Comparison of ENCODE assay signal across 10 mouse cellular contexts in genomic region chr10:59896211-59896610, GRCm38 (mm10). TPM values are rescaled to one million over a fixed set of nuclear protein-coding genes. Genes with fewer than 3 reads are reported as not detected.
DNase-seq lines count a peak whose midpoint lies in the region; ATAC-seq lines count a peak whose summit lies in the region.
"Had no signal": no experiment of that assay in that cellular context is flagged by ENCODE, and none has a peak within 500 bp of the region (broad histone marks: within the 10 kb centered on the region; RNA-seq: fewer than 3 reads in every experiment).

No protein-coding gene starts in this region.

- H3K9me3 ChIP-seq in limb, embryonic 15.5 days = no peaks in the 10 kb centered on the region
- H3K9me3 ChIP-seq: intestine, embryonic 15.5 days; stomach, embryonic 15.5 days had no signal

- peak; percentile 91 for DNase-seq in heart, adult 11 months
- DNase-seq in heart, postnatal 36 days = no peak
- DNase-seq in thymus, postnatal 4 days = peak; percentile 41
- no peak for DNase-seq in thymus, adult 18-20 months
- no peak for DNase-seq in right cerebral cortex, postnatal 14 days
- DNase-seq in adrenal gland, adult 18-20 months (ENCODE audit: low spot score in 2 of 2) = no peak
- DNase-seq in urinary bladder, postnatal 14 days (ENCODE audit: low spot score) = no peak

- H3K36me3 ChIP-seq in limb, embryonic 15.5 days = peaks cover 67% of the 10 kb centered on the region

- H3K4me3 ChIP-seq in limb, embryonic 15.5 days = no peak overlapping the region
- H3K4me3 ChIP-seq: intestine, embryonic 15.5 days; stomach, embryonic 15.5 days had no signal

- H3K4me1 ChIP-seq in limb, embryonic 15.5 days = peaks cover 60% of the 10 kb centered on the region

- 100% methylated on average over 4 of the region's 4 CpGs for WGBS in limb, embryonic 15.5 days

- H3K9ac ChIP-seq in limb, embryonic 15.5 days = no peak overlapping the region
- H3K9ac ChIP-seq: intestine, embryonic 15.5 days; stomach, embryonic 15.5 days had no signal

- intact Hi-C loops in heart, postnatal 36 days (cut with DNase I) = no loop called here

- no peak for ATAC-seq in limb, embryonic 15.5 days (ENCODE audit: insufficient number of reproducible peaks, low FRiP score, low TSS enrichment, low read depth)
- ATAC-seq: intestine, embryonic 15.5 days had no signal

- H3K27me3 ChIP-seq in limb, embryonic 15.5 days = no peaks in the 10 kb centered on the region
- H3K27me3 ChIP-seq: intestine, embryonic 15.5 days; stomach, embryonic 15.5 days had no signal

- H3K4me2 ChIP-seq in limb, embryonic 15.5 days = no peak overlapping the region
- H3K4me2 ChIP-seq: intestine, embryonic 15.5 days; stomach, embryonic 15.5 days had no signal

- peak overlapping the region; percentile 75; the same call in 1 of the 2 replicates for H3K27ac ChIP-seq in limb, embryonic 15.5 days
- H3K27ac ChIP-seq: intestine, embryonic 15.5 days; stomach, embryonic 15.5 days had no signal

RNA-seq across cellular contexts. Expression of gene Dnajb12, which starts 16.9 kb away (rescaled TPM):
- 10 to 100 TPM; 39.8 to 43.5 TPM for total RNA-seq in heart, postnatal 36 days (2021)
- polyA plus RNA-seq in limb, embryonic 15.5 days (2015; fragmentation: Nextera tagmentation; extraction: Ambion mirVana) = 19.5 and 22.9 TPM in 2 replicates
- total RNA-seq in adrenal gland, adult 18-20 months (2021) = 10 to 100 TPM; 43.8 to 55.0 TPM

RNA-seq across cellular contexts. Expression of gene Ddit4, which starts 55.4 kb away (rescaled TPM):
- total RNA-seq in heart, postnatal 36 days (2021) = 10 to 100 TPM; 37.1 to 64.2 TPM
- 63.6 and 77.1 TPM in 2 replicates for polyA plus RNA-seq in limb, embryonic 15.5 days (2015; fragmentation: Nextera tagmentation; extraction: Ambion mirVana)
- total RNA-seq in adrenal gland, adult 18-20 months (2021) = 10 to 100 TPM; 29.5 to 69.3 TPM

Comparison
In these comparisons a context has a peak if more than half of its experiments do, and no peak if none do; other contexts are left out.
1. DNase-seq: peak in heart, adult 11 months (single experiment) and thymus, postnatal 4 days (single experiment); none in heart, postnatal 36 days (0 of 2), thymus, adult 18-20 months (0 of 2), right cerebral cortex, postnatal 14 days (single experiment), adrenal gland, adult 18-20 months (0 of 2) and urinary bladder, postnatal 14 days (single experiment).